Mouse (Mus musculus): ENCODE measurements around the gene Palm3.
"Not testable (repeated sequence)": the region's sequence is repeated elsewhere in the genome, so short reads cannot be mapped to it uniquely, and the experiment has no call there.

The Palm3 gene

DNA sequence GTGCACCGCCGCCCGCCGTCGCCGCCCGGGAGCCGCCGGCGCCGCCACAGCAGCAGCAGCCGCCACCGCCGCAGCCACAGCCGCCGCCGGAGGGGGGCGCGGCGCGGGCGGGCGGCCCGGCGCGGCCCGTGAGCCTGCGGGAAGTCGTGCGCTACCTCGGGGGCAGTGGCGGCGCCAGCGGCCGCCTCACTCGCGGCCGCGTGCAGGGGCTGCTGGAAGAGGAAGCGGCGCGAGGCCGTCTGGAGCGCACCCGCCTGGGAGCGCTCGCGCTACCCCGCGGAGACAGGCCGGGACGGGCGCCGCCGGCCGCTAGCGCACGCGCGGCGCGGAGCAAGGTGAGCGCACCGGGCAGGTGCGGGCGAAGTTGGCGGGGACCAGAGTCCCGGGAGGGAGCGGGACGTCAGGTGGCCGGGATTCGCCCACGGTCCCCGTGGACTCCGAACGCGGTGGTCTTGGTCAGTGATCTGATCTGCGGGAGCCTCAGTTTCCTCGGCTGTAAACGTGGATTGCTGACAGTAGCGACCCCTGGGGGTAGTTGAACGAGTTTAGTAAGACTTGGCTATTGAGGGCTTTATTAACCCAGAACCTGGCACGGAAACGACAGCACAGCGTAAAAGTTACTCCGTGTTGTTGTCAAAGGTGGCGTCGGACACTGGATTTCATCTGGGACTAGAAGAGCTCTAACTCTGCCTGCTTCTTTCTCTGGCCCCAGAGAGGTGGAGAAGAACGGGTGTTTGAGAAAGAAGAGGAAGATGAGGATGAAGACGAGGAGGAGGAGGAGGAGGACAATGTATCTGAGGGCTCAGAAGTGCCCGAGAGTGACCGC, 22.8 kb upstream of the Palm3 start:
- peak; percentile 83 for DNase-seq

DNA sequence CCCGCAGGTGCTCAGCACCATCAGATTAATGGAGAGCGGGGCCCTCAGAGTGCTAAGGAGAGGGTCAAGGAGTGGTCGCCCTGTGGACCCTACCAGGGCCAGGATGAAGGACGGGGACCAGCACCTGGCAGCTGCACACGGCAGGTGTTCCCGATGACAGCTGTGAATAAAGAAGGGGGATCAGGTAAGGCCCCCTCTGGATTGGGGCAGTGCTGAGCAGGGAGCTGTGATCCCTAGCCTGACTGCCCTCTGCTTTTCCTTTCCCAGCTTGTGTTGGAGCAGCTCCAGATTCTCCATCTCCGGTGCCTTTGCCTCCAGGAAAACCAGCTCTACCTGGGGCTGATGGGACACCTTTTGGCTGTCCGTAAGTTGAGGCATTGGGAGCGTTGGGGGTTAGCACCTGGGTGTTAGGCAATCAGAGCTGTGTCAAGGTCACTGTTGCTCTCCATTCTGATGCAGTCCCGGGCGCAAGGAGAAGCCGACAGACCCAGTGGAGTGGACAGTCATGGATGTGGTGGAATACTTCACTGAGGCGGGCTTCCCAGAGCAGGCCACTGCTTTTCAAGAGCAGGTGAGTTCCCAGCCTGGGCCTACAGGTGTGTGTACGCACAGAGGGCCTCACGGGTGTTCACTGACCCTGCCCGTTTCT, 22.1 kb upstream of the Palm3 start:
- DNase-seq, result peak; percentile 18

DNA sequence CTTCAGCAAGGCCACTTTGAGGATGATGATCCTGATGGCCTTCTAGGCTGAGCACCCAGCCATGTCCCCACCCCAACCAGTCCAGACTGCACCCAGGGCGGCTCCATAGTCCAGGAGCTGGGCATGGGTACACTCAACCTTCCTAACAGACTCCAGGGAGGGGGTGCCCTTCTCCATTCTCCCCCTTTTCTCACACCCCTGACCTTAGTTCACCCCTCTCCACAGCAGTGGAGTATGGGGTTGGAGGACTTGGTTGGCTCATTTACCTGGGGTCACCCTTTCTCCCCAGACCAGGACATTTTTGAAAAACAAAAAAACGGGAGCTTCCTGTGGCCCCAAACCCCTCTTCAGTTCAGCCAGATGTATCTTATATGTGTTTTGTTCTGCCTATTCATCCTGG, 21.4 kb upstream of the Palm3 start:
- DNase-seq, result no peak

DNA sequence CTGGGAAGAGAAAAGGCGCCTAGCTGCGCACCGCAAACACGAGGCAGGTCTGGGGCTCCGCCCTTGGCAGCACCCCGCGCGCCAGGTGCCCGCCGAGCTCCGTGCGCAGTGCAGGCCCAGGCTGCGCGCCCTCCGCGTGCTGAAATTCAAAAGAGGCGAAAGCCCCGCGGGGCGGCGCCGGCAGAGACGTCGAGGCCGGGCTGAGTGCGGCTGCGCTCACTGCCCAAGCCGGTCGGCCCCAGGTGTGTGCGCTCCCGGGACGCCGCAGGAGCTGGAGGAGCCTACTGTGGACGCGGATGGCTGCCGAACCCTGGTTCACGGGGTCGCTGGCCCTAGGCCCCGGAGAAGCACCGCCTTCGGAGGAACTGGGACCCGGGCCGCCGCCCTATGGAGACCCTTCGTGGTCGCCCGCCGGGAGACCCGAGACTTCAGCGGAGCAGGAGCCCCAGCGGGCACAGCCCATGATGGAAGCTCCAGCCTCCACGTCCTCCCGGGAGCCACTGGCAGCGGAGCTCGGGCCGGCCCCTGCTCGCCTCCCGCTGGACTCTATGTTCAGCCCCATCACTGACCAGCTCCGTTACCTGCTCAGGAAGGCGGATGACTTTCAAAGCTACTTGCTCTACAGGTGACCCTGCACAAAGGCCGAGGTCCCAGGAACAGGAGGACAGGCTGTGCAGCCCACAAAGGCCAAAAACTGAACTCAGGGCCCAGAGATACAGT, 19.8 kb upstream of the Palm3 start, which contains the start of gene 1700067K01Rik:
Gene 1700067K01Rik (plus strand): TSS at position 222 of the 720 bp plus-strand sequence.
- DNase-seq, result no peak

DNA sequence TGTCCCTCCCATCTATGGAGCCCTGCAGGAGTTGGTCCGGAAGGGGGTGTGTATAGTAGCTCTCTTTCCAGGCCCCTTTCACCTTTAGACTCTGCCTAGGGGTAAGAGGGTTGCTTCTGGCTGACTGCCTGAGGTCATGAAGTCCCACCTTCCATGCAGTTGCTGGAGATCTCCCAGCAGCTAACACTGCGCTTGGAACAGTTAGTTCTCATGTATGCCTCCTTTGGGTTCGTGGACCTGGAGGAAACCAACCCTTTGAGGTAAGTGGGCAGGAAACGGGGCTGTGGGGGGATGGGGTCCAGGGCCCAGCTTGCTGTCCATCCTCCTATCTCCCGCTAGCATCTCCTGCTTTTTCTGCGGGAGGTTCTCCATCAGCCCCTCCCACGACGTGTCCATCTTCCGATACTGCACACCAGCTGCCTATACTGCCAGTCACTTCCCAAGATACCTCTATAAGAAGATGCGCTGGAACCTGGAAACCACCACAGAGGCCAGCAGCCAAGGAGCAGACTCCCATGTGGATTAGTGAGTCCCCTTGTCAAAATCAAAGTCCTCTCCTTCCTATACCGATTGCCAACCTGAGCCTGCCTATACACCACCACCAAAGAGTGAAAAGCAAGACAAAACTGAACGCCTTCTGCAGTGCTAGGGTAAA, 18.2 kb upstream of the Palm3 start:
- DNase-seq, result no peak

DNA sequence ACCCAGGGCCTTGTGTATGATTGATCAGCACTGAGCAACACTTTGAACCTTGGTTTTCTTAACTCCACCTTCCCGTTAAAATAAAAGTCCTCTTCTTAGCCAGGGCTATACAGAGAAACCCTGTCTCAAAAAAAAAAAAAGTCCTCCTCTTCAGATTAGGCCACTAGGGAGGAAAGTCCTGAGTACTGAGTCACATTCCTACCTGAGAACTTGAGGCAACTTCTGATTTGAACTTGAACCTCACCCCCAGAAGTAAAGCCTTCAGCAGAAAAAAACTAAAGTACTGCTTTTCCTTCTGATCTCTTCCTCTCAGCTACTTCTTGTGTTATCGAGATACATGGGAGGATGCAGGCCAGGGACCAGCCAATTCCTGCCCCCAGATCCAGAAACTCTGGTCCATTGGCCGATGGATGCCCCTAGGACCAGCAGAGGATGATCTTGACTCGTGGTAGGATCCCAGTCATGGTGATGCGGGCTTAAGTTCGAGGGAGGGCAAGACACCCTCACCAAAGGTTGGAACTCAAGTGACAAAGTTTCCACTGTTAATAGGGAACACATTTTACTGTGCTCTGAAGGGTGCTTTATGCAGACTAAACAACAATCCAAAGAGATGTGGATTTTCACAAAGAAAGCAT, 17.5 kb upstream of the Palm3 start:
- no peak for DNase-seq

DNA sequence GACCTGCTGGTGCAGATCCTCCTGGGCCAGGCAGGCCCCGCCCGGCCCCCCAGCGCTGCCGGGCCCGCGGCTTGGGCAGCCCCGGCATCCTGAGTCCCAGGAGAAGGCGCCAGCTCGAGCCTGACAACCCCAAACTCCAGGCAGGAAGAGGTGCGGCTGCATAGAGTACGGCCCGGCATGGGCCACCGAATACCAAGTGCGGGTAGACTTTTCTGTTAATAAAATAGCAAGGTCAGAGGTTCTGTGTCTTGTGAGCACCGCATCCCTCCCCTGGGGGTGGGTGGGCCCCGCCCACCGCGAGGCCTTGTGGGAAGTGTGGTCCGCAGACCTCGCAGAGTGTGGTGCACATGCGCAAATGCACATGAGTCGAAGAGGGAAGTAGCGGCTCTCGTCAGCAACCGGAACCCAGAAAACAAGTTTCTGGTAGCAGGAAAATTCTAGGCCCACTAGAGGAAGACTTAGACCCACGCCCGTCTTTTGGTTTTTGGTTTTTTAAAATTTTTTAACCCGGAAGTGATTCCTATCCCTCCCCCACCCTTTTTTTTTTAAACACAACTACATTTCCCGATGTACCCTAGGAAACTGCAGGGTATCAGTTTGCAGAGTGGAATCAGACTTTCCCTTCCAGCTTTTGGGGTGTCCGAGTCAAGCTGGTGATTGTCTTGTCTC, 16.6 kb upstream of the Palm3 start:
- DNase-seq, result peak; percentile 97

DNA sequence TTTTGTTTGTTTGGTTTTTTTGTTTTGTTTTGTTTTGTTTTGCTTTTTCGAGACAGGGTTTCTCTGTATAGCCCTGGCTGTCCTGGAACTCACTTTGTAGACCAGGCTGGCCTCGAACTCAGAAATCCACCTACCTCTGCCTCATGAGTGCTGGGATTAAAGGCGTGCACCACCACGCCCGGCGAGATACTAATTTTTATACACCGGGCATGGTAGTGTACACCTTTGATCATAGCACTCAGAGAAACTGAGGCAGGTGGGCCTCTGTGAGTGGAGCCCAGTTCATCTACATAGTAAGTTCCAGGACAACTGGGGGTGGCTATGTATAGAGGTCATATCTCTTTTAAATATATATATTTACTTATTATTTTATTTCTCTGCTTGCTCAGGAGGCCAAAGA, 15.8 kb upstream of the Palm3 start:
- not testable (repeated sequence) for DNase-seq

DNA sequence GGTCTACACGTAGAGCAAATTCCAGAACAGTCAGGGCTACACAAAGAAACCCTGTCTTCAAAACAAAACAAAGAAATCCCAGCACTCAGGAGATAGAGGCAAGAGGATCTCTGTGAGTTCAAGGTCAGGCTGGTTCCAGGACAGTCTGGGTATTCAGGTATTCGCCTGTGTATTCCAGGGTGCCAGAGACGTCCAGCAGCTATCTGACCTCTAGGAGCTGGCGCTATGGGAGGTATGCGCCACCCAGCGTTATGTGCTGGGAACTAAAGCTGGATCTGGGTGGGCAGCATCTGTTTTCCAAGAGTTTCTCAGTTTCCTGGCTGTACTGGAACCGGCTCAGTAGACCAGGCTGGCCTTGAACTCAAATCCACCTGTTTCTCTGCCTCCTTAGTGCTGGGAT, 12.9 kb upstream of the Palm3 start:
- DNase-seq, result no peak

DNA sequence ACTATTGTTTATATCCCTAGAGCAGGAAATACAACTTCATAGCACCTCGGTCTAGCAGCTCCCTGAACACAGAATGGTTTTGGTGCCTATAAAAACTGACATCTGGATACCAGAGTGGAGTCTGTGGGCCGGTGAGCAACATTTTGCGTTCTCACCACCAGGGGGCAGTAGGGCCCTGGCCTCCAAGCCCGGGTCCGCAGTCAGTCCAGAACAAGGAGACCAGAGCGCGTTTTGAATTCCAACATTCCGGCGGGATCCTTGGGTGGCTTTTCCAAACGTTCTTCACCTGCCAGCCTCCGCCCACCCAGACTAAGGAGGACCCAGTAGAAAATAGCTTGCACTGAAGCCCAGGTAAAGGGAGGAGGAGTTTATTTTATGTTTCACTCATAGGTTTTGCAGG, 11.4 kb upstream of the Palm3 start:
- DNase-seq, result peak; percentile 84

DNA sequence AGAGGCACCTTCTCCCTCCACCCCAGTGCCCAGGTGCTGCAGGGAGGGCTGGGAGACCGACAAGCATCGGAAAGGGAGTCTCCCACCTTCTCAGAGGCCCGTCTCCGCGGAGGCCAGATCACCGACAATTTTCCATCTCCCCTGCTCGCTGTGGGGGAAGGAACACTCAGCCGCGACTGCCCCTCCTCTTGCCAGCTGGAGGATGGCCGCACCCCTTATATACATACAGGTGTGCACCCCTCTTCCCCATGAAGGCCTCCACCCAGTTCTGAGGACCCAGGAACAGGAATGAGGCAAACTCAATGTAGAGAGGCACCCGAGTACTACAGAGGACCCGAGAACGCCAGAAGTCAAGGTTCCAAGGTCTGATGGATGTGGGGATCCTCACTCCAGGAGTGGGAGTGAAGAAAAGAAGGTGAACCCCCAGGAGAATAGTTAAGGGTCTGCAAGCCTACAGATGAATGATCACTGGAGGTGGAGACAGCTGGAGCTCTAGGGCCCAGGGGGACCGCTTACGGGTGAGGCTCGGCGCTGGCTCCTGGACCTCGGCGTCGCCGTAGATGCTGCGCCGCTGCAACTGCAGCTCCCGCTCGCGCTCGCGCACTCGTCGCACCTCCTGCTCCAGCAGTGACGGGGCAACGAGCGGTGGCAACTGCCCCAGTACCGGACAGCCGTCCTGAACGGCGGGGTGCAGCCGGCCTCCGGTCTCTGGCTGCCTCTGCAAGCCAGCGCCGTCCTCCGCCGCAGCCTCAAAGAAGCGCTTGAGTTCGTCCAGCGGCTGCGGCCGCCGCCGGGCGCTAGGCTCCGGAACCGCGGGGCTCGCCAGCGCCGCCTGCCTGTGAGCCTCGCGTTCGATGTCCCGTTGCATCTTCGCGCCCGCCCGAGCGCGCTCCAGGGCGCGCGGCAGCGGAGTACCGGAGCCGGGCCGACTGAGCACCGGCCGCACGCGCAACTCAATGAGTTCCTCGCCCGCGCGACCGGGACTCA, 10.4 kb upstream of the Palm3 start:
- peak; percentile 75 for DNase-seq

DNA sequence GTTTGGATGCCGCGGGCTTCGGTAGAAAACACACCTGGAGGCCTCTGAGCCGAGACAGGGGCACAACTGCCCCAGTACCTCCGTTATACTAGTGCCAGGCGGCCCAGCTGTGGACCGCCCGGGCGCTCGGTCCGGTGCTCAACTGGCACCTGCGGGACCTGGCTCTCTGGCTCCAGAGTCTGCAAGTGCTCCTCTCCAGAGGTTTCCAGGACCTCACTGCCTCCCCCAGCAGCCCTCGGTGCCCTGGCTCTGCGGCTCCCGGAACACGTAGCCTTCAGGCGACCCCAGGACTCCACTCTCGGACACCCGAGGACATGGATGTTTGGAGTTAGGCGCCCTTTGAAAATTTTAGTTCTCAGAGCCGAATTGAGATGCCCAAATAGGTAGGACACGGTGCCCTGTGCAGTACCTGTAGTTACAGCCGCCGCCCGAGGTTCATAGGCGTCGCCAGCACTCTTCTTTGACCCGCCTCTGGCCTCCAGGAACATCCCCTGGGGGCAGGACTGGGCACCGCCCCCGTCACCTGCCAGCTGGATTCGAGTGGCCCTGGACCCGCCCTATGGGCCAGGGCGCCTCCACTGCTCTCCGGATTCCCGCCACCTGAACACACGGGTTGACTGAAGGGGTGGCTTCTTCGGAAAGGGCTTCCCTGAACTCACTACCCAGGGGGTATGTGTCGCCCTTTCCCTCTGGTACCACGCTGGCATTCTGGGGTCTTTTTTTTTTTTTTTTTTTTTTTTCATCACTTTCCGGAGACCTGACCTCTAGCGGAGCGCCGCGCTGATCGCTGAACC, 9.4 kb upstream of the Palm3 start, which contains the start of gene 2210011C24Rik:
Gene 2210011C24Rik (minus strand): TSS at position 467 of the 794 bp plus-strand sequence.
- no peak for DNase-seq

DNA sequence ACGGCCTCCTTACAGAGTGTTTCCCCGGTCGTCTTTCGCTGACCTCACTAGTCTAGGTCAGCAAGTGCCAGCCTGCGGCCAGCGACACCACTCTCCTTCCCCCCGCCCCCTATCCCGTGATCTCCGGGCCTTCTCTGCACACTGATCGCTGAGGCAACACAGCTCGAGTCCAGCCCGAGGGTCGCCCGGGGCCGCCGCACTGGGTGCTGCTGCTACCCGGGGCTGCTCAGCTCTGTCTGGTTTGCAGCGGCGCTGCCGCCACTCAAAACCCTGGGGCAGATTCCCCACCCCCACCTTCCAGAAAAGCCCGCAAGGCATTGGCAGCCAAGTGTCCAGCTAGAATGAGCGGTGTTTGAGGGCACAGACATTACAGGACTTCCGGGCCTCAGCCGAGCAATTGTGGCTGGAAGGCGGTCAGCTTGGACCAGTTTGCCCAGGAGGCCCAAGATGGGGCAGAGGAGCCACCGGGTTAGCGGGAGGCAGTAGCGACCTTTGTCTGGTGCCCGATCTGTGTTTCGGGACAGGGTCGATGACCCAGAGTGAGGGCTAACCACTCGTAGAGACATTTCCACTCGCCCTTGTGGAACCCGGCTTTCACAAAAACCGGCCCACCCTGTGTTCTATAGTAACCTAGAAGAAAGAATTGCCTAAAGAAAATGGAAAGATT, 8.6 kb upstream of the Palm3 start:
- no peak for DNase-seq

DNA sequence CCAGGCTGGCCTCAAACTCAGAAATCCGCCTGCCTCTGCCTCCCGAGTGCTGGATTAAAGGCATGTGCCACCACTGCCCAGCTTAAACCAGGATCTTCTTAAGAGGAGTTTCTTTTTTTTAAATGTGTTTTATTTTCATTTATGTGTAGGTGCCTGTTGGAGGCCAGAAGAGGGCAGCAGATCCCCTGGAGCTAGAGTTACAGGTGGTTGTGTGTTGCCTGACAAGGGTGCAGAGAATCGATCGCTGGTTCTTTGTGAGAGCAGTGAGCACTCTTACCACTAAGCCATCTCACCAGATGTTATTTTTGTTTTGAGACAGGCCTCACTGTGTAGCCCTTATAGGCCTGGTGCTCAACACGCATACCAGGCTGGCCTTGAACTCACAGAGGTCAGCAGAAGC, 5.4 kb upstream of the Palm3 start:
- DNase-seq, result no peak

DNA sequence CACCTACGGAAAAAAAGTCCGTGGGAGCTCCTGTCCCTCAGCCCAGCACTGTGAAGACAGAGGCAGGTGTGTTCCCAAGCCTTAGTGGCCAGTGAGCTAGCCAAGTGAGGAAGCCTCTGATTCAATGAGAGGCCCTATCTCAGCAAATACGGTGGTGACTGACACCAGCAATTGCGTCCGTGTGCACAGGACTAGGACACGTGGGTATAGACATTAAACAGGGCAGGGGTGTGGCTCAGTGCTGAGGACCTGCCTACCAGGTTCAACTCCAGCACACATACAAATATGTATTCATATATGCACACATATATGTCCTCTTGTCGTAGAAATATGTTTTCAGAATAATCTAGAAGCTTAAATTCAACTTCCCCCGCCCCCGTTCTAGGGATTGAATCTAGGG, 1.5 kb upstream of the Palm3 start:
- DNase-seq, result no peak

DNA sequence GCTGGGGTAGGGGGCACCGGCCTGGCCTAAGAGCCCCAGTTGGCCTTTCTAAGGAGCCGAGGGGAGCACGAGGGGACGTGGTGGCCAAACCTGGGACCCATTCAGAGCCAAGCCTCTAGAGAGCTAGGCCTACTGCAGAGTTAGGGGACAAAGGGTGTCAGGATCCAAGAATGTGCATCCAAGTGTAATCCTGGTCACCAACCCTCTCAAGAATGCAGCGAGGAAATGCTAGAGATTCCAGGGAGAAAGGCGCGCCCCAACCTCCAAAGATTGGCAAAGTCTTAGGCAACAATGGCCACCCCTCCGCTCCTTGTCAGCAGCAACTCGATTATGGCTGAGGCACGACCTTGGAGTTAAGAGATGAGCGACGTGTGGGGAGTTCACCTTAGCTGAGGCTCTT, 298 bp downstream of the Palm3 start:
- DNase-seq, result no peak

DNA sequence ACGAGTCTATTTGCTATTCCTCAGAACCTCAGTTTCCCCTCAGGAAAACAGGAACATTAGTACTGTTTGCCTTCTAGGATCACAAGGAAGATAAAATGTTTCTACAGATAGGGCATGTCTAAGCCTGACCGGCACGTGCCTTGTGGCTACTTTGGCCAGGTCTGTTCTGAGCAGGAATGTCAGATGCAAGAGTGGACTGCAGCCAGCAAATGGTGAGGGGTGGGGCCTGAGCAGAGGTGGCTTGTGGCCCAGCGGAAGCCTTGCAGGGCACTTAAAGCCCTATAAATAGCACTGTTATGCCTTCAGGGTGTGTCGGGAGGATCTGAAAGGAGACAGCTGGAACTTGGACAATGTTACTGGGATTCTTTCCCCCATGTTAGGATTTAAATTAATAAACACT, 1.8 kb downstream of the Palm3 start:
- DNase-seq, result no peak

DNA sequence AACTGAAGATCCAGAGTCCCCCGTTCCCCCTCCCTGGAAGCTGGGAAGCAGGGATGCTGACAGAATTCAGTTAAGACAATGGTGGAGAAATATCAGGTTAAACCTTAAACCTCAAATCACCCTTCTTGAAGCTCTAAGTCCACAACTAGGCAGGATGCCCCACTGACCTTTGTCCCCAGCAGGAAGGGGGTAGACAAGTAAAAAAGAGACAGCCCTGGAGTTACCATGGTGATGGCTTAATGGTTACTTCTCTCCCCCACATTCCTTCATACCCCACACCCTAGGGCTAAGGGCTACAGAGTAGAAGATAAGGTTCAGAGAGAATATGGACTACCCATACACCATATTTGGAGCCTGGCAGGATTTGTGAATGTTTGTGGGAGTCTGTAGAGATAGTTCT, 2.4 kb downstream of the Palm3 start:
- no peak for DNase-seq

DNA sequence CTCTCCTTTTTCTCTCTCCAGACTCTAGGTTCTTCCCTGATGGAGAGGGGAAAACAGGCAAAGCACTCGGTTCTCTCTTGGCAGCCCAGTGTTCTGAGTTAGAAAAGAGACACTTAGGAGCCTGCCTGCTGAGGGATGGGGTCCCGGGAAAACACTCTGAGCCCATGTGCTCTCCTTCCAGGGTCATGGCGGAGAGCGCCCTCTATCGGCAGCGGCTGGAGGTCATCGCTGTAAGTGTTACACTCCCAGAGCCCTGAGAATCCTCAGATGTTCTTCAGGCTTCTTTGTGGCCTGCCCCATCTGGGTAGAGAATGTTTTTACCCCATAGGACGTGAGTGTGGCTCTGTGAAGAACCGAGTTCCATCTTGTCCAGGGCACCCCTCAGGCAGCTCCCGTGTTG, 2.9 kb downstream of the Palm3 start:
- DNase-seq, result peak; percentile 78

Data from thymus, postnatal 14 days (tissue).